Mouse (Mus musculus): ENCODE results near the gene Ube2v1.

GRCm38 (mm10) chr2:167625670-167626069 lies 6.2 kb downstream of the Ube2v1 start:
- TF ChIP-seq CTCF (IDR thresholded peaks at IDR 0.05; ENCODE audit: control insufficient read depth, insufficient read depth, insufficient replicate concordance, low read depth, low read length) (no peak), POLR2A (IDR thresholded peaks at IDR 0.05; ENCODE audit: control insufficient read depth, low read depth, low read length) (no peak)

Measured in testis, adult 2 months (tissue).